Mouse (Mus musculus) fibroblast of lung, adult 2 months (primary cell): ENCODE results near the gene 3100002H09Rik.

ENCODE experiments used
- DNase-seq: peaks from one replicate; pipeline ENCODE4 v3.0.0-alpha.2; 2011; ENCODE audit warnings: low read depth

3100002H09Rik gene

GRCm38 (mm10) chr4:124610703-124611102 is at the start of gene 3100002H09Rik:
Gene 3100002H09Rik (minus strand): TSS chr4:124610803.
- DNase-seq = no peak

GRCm38 (mm10) chr4:124659251-124660217 is 48.9 kb upstream of the 3100002H09Rik start:
- DNase-seq = no peak

GRCm38 (mm10) chr4:124658412-124658851 is 47.8 kb upstream of the 3100002H09Rik start:
- DNase-seq = no peak

DNA sequence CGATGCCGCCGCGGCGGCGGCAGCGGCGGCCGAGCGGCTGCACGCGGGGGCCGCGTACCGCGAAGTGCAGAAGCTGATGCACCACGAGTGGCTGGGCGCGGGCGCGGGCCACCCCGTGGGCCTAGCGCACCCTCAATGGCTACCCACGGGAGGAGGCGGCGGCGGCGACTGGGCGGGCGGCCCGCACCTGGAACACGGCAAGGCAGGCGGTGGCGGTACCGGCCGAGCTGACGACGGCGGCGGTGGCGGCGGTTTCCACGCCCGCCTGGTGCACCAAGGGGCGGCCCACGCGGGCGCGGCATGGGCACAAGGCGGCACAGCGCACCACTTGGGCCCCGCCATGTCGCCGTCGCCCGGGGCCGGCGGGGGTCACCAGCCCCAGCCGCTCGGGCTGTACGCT is 47.2 kb upstream of the 3100002H09Rik start:
- DNase-seq = no peak

DNA sequence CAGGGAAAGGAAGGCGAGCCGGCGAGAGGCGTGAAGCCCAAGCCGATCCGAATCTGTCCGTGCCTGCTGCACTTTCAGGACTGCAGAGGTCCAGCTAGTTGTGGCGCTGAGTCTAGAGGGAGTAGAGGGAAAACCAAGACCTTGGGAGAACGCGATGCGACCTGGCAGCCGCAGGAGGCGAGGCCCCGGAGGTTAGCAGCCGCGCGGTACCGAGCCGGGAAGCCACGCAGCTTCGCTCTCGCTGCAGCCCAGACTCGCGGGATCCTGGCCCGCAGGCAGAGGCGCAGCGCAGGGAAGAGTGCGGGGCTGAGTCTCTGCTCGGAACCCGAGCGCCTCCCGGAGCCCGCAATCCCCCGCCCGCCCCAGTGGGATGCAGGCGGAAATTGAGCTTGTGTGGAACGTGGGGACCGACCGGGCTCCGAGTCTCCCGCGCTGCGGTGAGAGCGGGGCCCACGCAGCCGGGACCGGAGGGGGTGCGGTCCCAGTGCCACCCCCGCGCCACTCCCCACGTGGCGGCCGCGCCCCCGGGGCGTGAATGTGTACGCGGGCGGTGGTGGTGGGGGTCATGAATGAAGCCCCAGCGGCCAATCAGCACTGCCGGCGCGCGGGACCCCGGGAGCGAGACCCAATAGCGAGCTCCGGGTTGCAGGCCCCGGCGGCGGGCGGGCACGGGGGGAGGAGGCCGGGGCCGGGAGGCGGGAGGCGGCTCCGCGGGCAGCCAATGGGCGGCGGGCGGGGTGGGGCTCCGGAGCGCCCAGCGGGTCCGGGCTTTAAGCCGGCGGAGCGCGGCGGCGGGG is 46.4 kb upstream of the 3100002H09Rik start:
- DNase-seq = peak; percentile 19

DNA sequence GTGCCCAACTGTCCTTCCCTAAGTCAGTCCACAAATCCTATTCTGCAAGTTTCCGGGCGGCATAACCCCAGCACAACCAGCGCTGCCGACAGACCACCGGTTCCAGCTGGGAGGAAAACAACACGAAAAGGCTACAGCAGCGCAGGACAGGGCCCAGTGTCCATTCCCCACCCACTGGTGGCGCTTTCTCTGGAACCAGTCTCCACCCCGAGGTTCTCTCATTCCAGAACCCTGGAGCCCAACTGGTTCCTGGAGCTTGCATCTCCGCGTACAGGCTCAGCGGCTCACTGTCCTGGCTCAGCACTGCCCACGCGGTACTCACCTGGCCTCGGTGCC is 45.9 kb upstream of the 3100002H09Rik start, which contains the start of gene Pou3f1:
TSS of gene Pou3f1 (plus strand) at position 290 of the 336 bp plus-strand sequence.
- DNase-seq = no peak

GRCm38 (mm10) chr4:124652886-124653285 is 42.3 kb upstream of the 3100002H09Rik start:
- DNase-seq = no peak

DNA sequence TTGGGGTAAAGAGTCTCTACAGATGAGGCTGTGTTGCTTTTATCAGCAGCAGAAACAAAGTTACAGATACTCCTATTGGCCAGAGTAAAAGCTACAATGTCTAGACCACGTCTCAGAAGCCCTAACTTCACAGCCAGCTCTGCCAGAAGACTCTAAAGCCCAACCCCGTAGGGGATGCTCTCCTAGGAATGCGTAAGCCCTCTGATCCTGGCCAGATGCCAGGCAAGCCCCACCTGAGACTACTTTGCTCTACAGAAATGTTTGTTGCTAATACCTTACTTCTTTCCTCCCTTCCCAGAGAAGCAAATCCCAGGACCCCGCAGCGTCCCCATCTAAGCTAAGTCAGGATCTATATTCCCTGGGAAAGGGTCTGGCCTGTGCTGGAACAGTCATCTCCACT is 37.3 kb upstream of the 3100002H09Rik start:
- DNase-seq = no peak

GRCm38 (mm10) chr4:124646591-124646990 is 36.0 kb upstream of the 3100002H09Rik start:
- DNase-seq = no peak

DNA sequence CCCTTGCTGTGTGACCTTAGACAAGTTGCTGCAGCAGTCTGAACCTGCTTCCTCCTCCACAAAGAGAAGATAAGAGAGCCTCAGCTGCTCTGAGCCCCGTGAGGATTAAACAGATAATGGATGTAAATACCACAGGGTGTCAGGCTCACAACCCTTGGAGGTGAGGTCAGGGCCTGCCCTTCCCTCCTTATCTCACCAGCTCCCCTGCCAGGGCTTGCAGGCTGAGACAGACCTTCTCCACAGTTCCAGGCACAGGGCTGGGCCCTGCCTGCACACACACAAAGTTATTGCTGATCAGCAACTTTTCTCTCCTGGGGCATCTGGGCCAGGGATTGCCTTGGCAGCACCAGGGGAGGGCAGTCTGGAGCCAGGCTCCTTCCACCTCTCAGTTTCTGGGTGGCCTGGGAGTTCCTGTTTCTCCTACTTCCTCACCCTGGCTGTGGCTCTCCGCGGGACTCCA is 34.4 kb upstream of the 3100002H09Rik start:
- DNase-seq = no peak

DNA sequence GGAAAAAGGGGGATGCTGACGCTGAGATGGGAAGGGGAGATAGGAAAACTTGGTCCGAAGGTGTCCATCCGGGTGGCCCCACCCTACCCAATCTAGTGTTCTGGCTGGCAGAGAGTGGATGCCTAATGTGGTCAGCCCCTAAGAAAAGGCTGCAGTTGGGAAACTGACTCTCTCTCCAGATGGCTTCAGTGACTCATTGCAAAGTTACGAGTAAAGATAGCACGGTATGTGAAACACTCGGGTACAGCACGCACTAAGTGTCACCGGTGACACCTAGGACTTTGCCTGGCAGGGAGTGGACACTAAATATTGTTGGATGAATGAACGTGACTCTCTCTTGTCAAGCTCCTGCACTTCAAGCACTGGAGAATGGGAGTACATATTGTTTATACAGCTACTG is 33.3 kb upstream of the 3100002H09Rik start:
- DNase-seq = no peak

DNA sequence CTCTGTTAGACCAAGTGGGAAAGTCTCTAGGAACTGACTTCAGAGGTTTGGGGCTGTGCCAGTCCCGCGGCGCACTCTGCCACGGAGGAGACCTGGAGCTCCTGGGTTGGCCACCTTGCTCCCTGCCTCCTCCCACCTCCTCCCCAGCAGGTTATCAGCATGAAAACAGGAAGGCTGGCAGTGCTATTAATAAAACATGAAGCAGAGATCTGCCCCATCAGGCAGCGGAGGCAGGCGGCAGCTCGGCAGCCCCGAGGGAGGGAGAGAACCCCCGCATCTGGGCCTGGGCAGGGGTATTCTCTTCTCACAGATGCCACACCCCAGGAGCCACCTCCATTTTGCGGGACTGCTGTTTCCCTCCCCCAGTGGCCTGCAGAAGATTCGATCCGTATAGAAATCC is 29.1 kb upstream of the 3100002H09Rik start:
- DNase-seq = no peak

GRCm38 (mm10) chr4:124633281-124633680 is 22.7 kb upstream of the 3100002H09Rik start:
- no peak for DNase-seq

- no peak for DNase-seq
Measured at GRCm38 (mm10) chr4:124632856-124633255, 22.3 kb upstream of the 3100002H09Rik start.

DNA sequence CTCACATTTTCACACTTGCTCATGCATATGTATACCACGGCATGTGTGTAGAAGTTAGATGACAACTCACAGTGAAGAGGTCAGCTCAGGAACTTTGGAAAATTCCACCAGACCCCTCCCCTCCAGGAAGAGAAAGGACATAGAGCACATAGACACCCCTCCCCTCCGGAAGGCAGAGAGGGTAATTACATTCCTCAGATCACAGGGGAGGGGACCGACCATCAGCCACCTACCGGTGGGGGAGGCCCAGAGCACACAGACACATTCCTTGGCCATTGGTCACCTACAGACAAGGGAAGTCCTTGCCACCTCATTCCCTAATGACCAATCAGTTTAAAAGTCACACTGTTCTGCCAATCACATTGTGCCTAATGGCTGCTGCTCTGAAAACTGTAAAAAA is 20.9 kb upstream of the 3100002H09Rik start:
- no peak for DNase-seq

DNA sequence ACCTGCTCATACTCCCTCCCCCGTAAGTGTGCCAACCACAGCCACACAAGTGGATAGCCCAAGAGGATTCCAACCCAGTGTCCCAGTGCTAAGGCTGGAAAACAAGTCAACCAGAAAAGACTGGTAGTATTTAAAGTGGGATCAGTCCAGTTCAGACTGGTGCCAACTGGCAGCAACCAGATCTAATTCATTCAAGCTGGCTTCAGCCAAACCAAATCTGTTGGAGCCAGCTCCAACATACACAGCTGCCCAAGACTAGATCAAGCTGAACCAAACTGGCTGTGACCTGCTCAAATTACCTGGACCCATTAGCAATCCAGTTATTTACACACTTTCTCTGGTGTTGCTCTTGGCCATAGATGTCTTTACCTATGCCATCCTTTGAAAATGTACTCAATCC is 16.2 kb upstream of the 3100002H09Rik start:
- peak; percentile 13 for DNase-seq

DNA sequence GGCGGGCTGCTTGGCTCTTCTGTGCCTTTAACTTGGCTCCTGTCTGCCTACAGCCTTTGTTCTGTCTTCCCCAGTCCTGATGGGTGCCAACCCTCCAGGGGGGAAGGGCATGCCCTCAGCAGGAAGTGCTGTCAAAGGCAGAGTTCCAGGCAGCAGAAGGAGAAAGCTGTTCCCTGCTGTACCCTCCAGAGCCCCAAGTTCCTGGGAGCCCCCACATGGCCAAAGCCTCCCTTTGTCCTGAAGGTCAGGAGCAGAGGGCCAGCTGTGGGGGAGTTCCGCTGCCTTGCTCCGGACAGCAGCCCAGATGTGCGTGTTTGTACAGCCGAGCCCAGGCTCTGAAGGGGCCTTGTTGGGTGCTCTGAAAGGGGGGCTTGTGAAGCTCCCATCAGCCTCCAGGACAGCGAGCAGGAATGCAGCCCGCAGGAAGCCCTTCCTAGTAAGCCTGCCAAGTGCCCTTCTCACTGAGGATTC is 13.5 kb upstream of the 3100002H09Rik start:
- no peak for DNase-seq

DNA sequence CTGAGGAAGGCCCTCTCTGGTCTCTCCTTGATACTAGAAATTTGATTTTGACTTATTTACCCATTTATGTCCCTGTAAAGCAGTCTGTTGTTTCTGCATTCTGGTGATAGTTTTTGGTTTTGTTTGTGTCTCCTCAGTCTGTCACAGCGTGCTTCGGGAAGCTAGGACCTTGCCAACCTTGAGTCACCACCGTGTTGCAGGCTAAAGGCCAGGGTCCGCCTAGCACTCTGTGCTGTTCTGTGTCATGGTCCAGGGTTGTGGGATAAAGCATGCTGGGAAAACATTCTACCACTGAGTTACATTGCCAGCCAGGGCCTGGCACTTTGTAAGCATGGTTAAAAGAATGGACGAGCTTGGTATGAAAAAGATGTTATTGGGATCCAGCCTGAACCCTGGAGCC is 12.0 kb upstream of the 3100002H09Rik start:
- DNase-seq = peak; percentile 36

DNA sequence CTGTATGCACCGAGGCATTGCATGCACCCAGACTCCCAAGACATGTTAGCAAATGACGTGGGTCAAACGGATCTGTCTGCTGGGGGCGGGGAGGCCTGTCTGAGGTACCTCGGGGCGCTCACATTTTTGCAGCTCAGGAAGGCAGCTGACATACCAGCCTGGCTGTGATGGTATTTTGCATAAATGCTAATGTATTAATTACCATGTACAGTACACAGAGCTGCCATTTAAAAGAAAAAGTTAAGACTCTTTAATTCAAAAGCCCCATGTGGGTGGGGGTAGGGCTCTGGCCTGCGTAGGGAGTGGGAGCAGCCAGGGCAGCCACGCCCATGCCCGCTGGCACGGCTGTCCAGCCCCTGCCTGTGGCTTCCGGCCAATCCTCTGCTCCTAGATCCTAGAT is 10.8 kb upstream of the 3100002H09Rik start:
- no peak for DNase-seq

GRCm38 (mm10) chr4:124618599-124618998 is 8.0 kb upstream of the 3100002H09Rik start:
- no peak for DNase-seq

DNA sequence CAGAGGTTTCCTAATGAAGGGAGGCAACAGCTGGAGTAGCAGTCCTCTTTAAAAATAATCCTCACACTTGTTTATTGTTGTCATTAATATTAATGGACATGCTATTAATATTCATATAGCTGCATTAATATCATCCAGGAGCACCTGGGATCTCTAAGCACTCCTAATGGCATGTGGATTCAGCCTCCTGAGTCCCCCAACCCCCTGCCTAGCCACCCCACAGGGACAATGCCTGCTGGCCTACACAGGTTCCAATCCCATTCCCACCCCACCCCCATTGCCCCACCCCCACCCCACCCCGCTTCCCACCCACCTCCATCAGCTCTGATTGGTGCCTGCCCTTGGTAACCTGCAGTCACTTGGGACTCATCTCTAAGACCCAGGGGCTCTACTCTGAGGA is 6.0 kb upstream of the 3100002H09Rik start:
- DNase-seq = no peak

GRCm38 (mm10) chr4:124615986-124616385 is 5.4 kb upstream of the 3100002H09Rik start:
- DNase-seq = no peak
